Comparison of ENCODE assay signal across 7 mouse cellular contexts in genomic region chr10:128008207-128008889, GRCm38 (mm10). TPM values are rescaled to one million over a fixed set of nuclear protein-coding genes. Genes with fewer than 3 reads are reported as not detected.
DNase-seq lines count a peak whose midpoint lies in the region; ATAC-seq lines count a peak whose summit lies in the region.

No protein-coding gene starts in this region.

- no peaks in the 10 kb centered on the region for H3K9me3 ChIP-seq in intestine, embryonic 16.5 days (ENCODE audit: control insufficient read depth, low read length)
- H3K9me3 ChIP-seq in midbrain, embryonic 11.5 days (ENCODE audit: control insufficient read depth, low read length): no peaks in the 10 kb centered on the region

- 9% methylated on average over 4 of the region's 4 CpGs for WGBS in intestine, embryonic 16.5 days
- WGBS in midbrain, embryonic 11.5 days: 11% methylated on average over 4 of the region's 4 CpGs

- H3K9ac ChIP-seq in intestine, embryonic 16.5 days (ENCODE audit: low read depth, low read length): no peak overlapping the region
- no peak overlapping the region for H3K9ac ChIP-seq in midbrain, embryonic 11.5 days (ENCODE audit: low read length)

- no peak overlapping the region for H3K4me3 ChIP-seq in intestine, embryonic 16.5 days (ENCODE audit: low read length)
- no peak overlapping the region for H3K4me3 ChIP-seq in midbrain, embryonic 11.5 days (ENCODE audit: low read depth, low read length)

- intact Hi-C loops in gastrocnemius, postnatal 14 days (cut with DNase I; ENCODE audit: low total_unique reads): no loop called here
- intact Hi-C loops in left cerebral cortex, postnatal 14 days (cut with DNase I): loop anchor here (5.0 to 10.0 kb wide), 3 partner anchors 51 to 334 kb away; partner anchors contain the start of gene Zbtb39

- H3K36me3 ChIP-seq in intestine, embryonic 16.5 days (ENCODE audit: control insufficient read depth, insufficient read depth, low read length): no peaks in the 10 kb centered on the region
- no peaks in the 10 kb centered on the region for H3K36me3 ChIP-seq in midbrain, embryonic 11.5 days (ENCODE audit: control insufficient read depth, insufficient read depth, low read length)

- peak; percentile 45; the same call in 1 of the 2 replicates for ATAC-seq in intestine, embryonic 16.5 days
- peak; percentile 73 for ATAC-seq in midbrain, embryonic 11.5 days (ENCODE audit: low FRiP score)

- H3K27me3 ChIP-seq in intestine, embryonic 16.5 days (replicated peaks; ENCODE audit: control insufficient read depth, insufficient read depth, low read length): no peaks in the 10 kb centered on the region
- no peaks in the 10 kb centered on the region for H3K27me3 ChIP-seq in midbrain, embryonic 11.5 days (ENCODE audit: control insufficient read depth, insufficient read depth, low read length)

- H3K27ac ChIP-seq in intestine, embryonic 16.5 days (ENCODE audit: low read length): no peak overlapping the region
- no peak overlapping the region for H3K27ac ChIP-seq in midbrain, embryonic 11.5 days (ENCODE audit: low read depth, low read length)

- DNase-seq in adipocyte (ENCODE audit: low spot score): peak; percentile 89
- peak; percentile 81 for DNase-seq in embryo, embryonic 10 days (ENCODE audit: low spot score)
- DNase-seq in gastrocnemius, postnatal 14 days: peak; percentile 58
- peak; percentile 86 to 88 for DNase-seq in left cerebral cortex, postnatal 14 days (ENCODE audit: low spot score in 2 of 2)
- DNase-seq in midbrain, embryonic 11.5 days (ENCODE audit: low spot score, missing footprints): peak; percentile 99
- peak; percentile 79 for DNase-seq in right cerebral cortex, postnatal 4 days

- no peak overlapping the region for H3K4me2 ChIP-seq in intestine, embryonic 16.5 days (ENCODE audit: low read depth, low read length)
- H3K4me2 ChIP-seq in midbrain, embryonic 11.5 days: no peak overlapping the region

- no peaks in the 10 kb centered on the region for H3K4me1 ChIP-seq in intestine, embryonic 16.5 days (ENCODE audit: control insufficient read depth, insufficient read depth, low read length)
- no peaks in the 10 kb centered on the region for H3K4me1 ChIP-seq in midbrain, embryonic 11.5 days (ENCODE audit: control insufficient read depth, insufficient read depth, low read length)

RNA-seq across cellular contexts. Expression of gene Hsd17b6, which starts 0.9 kb away (rescaled TPM):
- total RNA-seq in gastrocnemius, postnatal 14 days (2021): not detected
- 0.22 and 0.76 TPM in 2 replicates for polyA plus RNA-seq in intestine, embryonic 16.5 days (2015; fragmentation: Nextera tagmentation; extraction: Ambion mirVana)
- total RNA-seq in left cerebral cortex, postnatal 14 days (2021): not detected
- not detected in 2 replicates for polyA plus RNA-seq in midbrain, embryonic 11.5 days (2014; fragmentation: Nextera tagmentation; extraction: Ambion mirVana)

RNA-seq across cellular contexts. Expression of gene Prim1, which starts 6.6 kb away (rescaled TPM):
- total RNA-seq in gastrocnemius, postnatal 14 days (2021): 1 to 10 TPM; 2.1 to 2.7 TPM
- polyA plus RNA-seq in intestine, embryonic 16.5 days (2015; fragmentation: Nextera tagmentation; extraction: Ambion mirVana): 56.3 and 66.1 TPM in 2 replicates
- total RNA-seq in left cerebral cortex, postnatal 14 days (2021): 1 to 10 TPM; 6.4 to 7.2 TPM
- 106 and 107 TPM in 2 replicates for polyA plus RNA-seq in midbrain, embryonic 11.5 days (2014; fragmentation: Nextera tagmentation; extraction: Ambion mirVana)

RNA-seq across cellular contexts. Expression of gene Naca, which starts 27.0 kb away (rescaled TPM):
- 100 to 1,000 TPM; 402 to 437 TPM for total RNA-seq in gastrocnemius, postnatal 14 days (2021)
- 686 and 732 TPM in 2 replicates for polyA plus RNA-seq in intestine, embryonic 16.5 days (2015; fragmentation: Nextera tagmentation; extraction: Ambion mirVana)
- total RNA-seq in left cerebral cortex, postnatal 14 days (2021): 100 to 1,000 TPM; 306 to 320 TPM
- 915 and 936 TPM in 2 replicates for polyA plus RNA-seq in midbrain, embryonic 11.5 days (2014; fragmentation: Nextera tagmentation; extraction: Ambion mirVana)

RNA-seq across cellular contexts. Expression of gene Ptges3, which starts 50.4 kb away (rescaled TPM):
- 10 to 100 TPM; 54.4 to 60.8 TPM for total RNA-seq in gastrocnemius, postnatal 14 days (2021)
- polyA plus RNA-seq in intestine, embryonic 16.5 days (2015; fragmentation: Nextera tagmentation; extraction: Ambion mirVana): 371 and 401 TPM in 2 replicates
- 100 to 1,000 TPM; 131 to 134 TPM for total RNA-seq in left cerebral cortex, postnatal 14 days (2021)
- 686 and 692 TPM in 2 replicates for polyA plus RNA-seq in midbrain, embryonic 11.5 days (2014; fragmentation: Nextera tagmentation; extraction: Ambion mirVana)
